Mouse (Mus musculus) neural tube, embryonic 13.5 days (tissue): ENCODE data around the gene Pole4. TPM values are rescaled to one million over a fixed set of nuclear protein-coding genes. Genes with fewer than 3 reads are reported as not detected.

ENCODE experiments used
- ATAC-seq: fragments of 200-750 bp; cut with Nextera tagmentation; 2 replicates; pipeline ENCODE4 v1.8.0; 2017; ENCODE audit warnings: low read depth, mild to moderate bottlenecking, moderate TSS enrichment, moderate library complexity
- H3K27ac ChIP-seq: fragments of 300-500 bp; sonication (generic); replicated peaks from 2 replicates; pipeline ENCODE4 v1.5.1; 2015; ENCODE audit warnings: moderate library complexity, mild to moderate bottlenecking, inconsistent platforms
- H3K27me3 ChIP-seq: fragments of 300-500 bp; sonication (generic); 2 replicates; pipeline ENCODE4 v1.6.1; 2015; ENCODE audit warnings: mild to moderate bottlenecking, inconsistent platforms
- H3K36me3 ChIP-seq: fragments of 300-500 bp; sonication (generic); 2 replicates; pipeline ENCODE4 v1.6.1; 2015; ENCODE audit warnings: mild to moderate bottlenecking, inconsistent platforms
- H3K4me1 ChIP-seq: fragments of 300-500 bp; sonication (generic); replicated peaks from 2 replicates; pipeline ENCODE4 v1.6.1; 2015; ENCODE audit warnings: inconsistent platforms
- H3K4me2 ChIP-seq: fragments of 300-500 bp; sonication (generic); 2 replicates; pipeline ENCODE4 v1.6.1; 2015; ENCODE audit warnings: inconsistent platforms, mild to moderate bottlenecking, moderate library complexity
- H3K4me3 ChIP-seq: fragments of 300-500 bp; sonication (generic); 2 replicates; pipeline ENCODE4 v1.5.1; 2015; ENCODE audit warnings: mild to moderate bottlenecking, inconsistent platforms
- H3K9ac ChIP-seq: fragments of 300-500 bp; sonication (generic); 2 replicates; pipeline ENCODE4 v1.6.1; 2015; ENCODE audit warnings: moderate library complexity, mild to moderate bottlenecking, inconsistent platforms
- H3K9me3 ChIP-seq: fragments of 300-500 bp; sonication (generic); 2 replicates; pipeline ENCODE4 v1.6.1; 2016; ENCODE audit warnings: inconsistent platforms
- WGBS: fragments of 180-500 bp; shearing (Covaris S2); methylation state at CpG from one replicate; pipeline ENCODE4 v1.1.7; 2015; 5-methylcytosine and 5-hydroxymethylcytosine counted together
- polyA plus RNA-seq: library from polyadenylated mRNA; unstranded; fragments of >200 nt; fragmentation: Nextera tagmentation; extraction: Ambion mirVana; gene quantifications from 2 replicates; pipeline ENCODE4 v1.2.1, GENCODE M21; 2015

Gene Pole4
- polyA plus RNA-seq = 121 and 127 TPM in 2 replicates

- Histone ChIP-seq H3K9me3 (no peaks in the 10 kb centered on the region), H3K4me3 (no peak within 1 kb of the TSS), H3K27me3 (no peaks in the 10 kb centered on the region), H3K4me1 (peaks cover 2% of the 10 kb centered on the region), H3K4me2 (no peak within 1 kb of the TSS), H3K9ac (no peak within 1 kb of the TSS), H3K27ac (no peak within 1 kb of the TSS), H3K36me3 (no peaks in the 10 kb centered on the region)
- 80% methylated on average over 5 of the region's 5 CpGs for WGBS
- no peak for ATAC-seq
These were observed at the start of gene Pole4 for GRCm38 (mm10) chr6:82705221-82705620. Gene Pole4 (minus strand): TSS chr6:82705365.

- Histone ChIP-seq H3K4me3 (no peak overlapping the region), H3K4me1 (0 out of 2 replicates have a peak, but pooled peaks cover 3% of the 10 kb centered on the region), H3K27ac (no peak overlapping the region), H3K36me3 (no peaks in the 10 kb centered on the region), H3K27me3 (no peaks in the 10 kb centered on the region), H3K9me3 (no peaks in the 10 kb centered on the region), H3K9ac (no peak overlapping the region), H3K4me2 (no peak overlapping the region)
- no peak for ATAC-seq
- 92% methylated on average over 6 of the region's 6 CpGs for WGBS
These were observed 49.6 kb upstream of the Pole4 start for GRCm38 (mm10) chr6:82754769-82755168.

- Histone ChIP-seq H3K9me3 (no peaks in the 10 kb centered on the region), H3K9ac (no peak overlapping the region), H3K4me1 (0 out of 2 replicates have a peak, but pooled peaks cover 3% of the 10 kb centered on the region), H3K4me3 (no peak overlapping the region), H3K4me2 (no peak overlapping the region), H3K27ac (no peak overlapping the region), H3K36me3 (no peaks in the 10 kb centered on the region), H3K27me3 (no peaks in the 10 kb centered on the region)
- ATAC-seq = no peak
- 90% methylated on average over 14 of the region's 14 CpGs for WGBS
These were observed 48.6 kb upstream of the Pole4 start for GRCm38 (mm10) chr6:82753638-82754361.

- H3K36me3 ChIP-seq = no peaks in the 10 kb centered on the region
- H3K4me3 ChIP-seq = no peak overlapping the region
- no peaks in the 10 kb centered on the region for H3K9me3 ChIP-seq
- ATAC-seq = no peak
- H3K27ac ChIP-seq = no peak overlapping the region
- H3K27me3 ChIP-seq = no peaks in the 10 kb centered on the region
- H3K4me2 ChIP-seq = no peak overlapping the region
- WGBS = 84% methylated on average over 11 of the region's 11 CpGs
- H3K9ac ChIP-seq = no peak overlapping the region
- 0 out of 2 replicates have a peak, but pooled peaks cover 3% of the 10 kb centered on the region for H3K4me1 ChIP-seq
These were observed 47.9 kb upstream of the Pole4 start for GRCm38 (mm10) chr6:82753061-82753460.

- no peak for ATAC-seq
- Histone ChIP-seq H3K4me3 (no peak overlapping the region), H3K27me3 (no peaks in the 10 kb centered on the region), H3K9ac (no peak overlapping the region), H3K4me2 (no peak overlapping the region), H3K27ac (no peak overlapping the region), H3K9me3 (no peaks in the 10 kb centered on the region), H3K36me3 (no peaks in the 10 kb centered on the region), H3K4me1 (0 out of 2 replicates have a peak, but pooled peaks cover under 1% of the 10 kb centered on the region)
- 96% methylated on average over 7 of the region's 7 CpGs for WGBS
These were observed 46.6 kb upstream of the Pole4 start for GRCm38 (mm10) chr6:82751791-82752190.

GRCm38 (mm10) chr6:82751031-82751430, 45.9 kb upstream of the Pole4 start:
- H3K9ac ChIP-seq = no peak overlapping the region
- H3K27me3 ChIP-seq = no peaks in the 10 kb centered on the region
- no peaks in the 10 kb centered on the region for H3K4me1 ChIP-seq
- WGBS = 92% methylated on average over 11 of the region's 11 CpGs
- H3K9me3 ChIP-seq = no peaks in the 10 kb centered on the region
- no peak overlapping the region for H3K27ac ChIP-seq
- no peak overlapping the region for H3K4me3 ChIP-seq
- no peaks in the 10 kb centered on the region for H3K36me3 ChIP-seq
- ATAC-seq = no peak
- H3K4me2 ChIP-seq = no peak overlapping the region

GRCm38 (mm10) chr6:82750063-82750462, 44.9 kb upstream of the Pole4 start:
- Histone ChIP-seq H3K36me3 (no peaks in the 10 kb centered on the region), H3K27ac (no peak overlapping the region), H3K9me3 (no peaks in the 10 kb centered on the region), H3K4me2 (no peak overlapping the region), H3K9ac (no peak overlapping the region), H3K4me3 (no peak overlapping the region), H3K4me1 (no peaks in the 10 kb centered on the region), H3K27me3 (no peaks in the 10 kb centered on the region)
- ATAC-seq = no peak
- WGBS = 63% methylated on average over 2 of the region's 2 CpGs

- H3K9me3 ChIP-seq = no peaks in the 10 kb centered on the region
- no peak overlapping the region for H3K27ac ChIP-seq
- H3K27me3 ChIP-seq = no peaks in the 10 kb centered on the region
- H3K9ac ChIP-seq = no peak overlapping the region
- no peak overlapping the region for H3K4me2 ChIP-seq
- H3K36me3 ChIP-seq = no peaks in the 10 kb centered on the region; the same call in 1 of the 2 replicates
- H3K4me3 ChIP-seq = no peak overlapping the region
- H3K4me1 ChIP-seq = no peaks in the 10 kb centered on the region
- ATAC-seq = no peak
- 92% methylated on average over 9 of the region's 9 CpGs for WGBS
These were observed 43.0 kb upstream of the Pole4 start for GRCm38 (mm10) chr6:82748106-82748672.

- 73% methylated on average over 5 of the region's 5 CpGs for WGBS
- Histone ChIP-seq H3K4me3 (no peak overlapping the region), H3K27ac (no peak overlapping the region), H3K36me3 (no peaks in the 10 kb centered on the region; the same call in 1 of the 2 replicates), H3K4me1 (no peaks in the 10 kb centered on the region), H3K9ac (no peak overlapping the region), H3K4me2 (no peak overlapping the region), H3K27me3 (no peaks in the 10 kb centered on the region), H3K9me3 (no peaks in the 10 kb centered on the region)
- no peak for ATAC-seq
These were observed 41.9 kb upstream of the Pole4 start for GRCm38 (mm10) chr6:82747085-82747484.

GRCm38 (mm10) chr6:82744553-82744952, 39.4 kb upstream of the Pole4 start:
- H3K36me3 ChIP-seq = no peaks in the 10 kb centered on the region; the same call in 1 of the 2 replicates
- ATAC-seq = no peak
- H3K4me2 ChIP-seq = no peak overlapping the region
- H3K27me3 ChIP-seq = no peaks in the 10 kb centered on the region
- no peak overlapping the region for H3K9ac ChIP-seq
- H3K4me1 ChIP-seq = peaks cover 3% of the 10 kb centered on the region
- 94% methylated on average over 9 of the region's 9 CpGs for WGBS
- H3K27ac ChIP-seq = no peak overlapping the region
- no peak overlapping the region for H3K4me3 ChIP-seq
- H3K9me3 ChIP-seq = no peaks in the 10 kb centered on the region

- no peaks in the 10 kb centered on the region for H3K9me3 ChIP-seq
- no peak overlapping the region for H3K4me3 ChIP-seq
- H3K4me1 ChIP-seq = peaks cover 3% of the 10 kb centered on the region
- no peaks in the 10 kb centered on the region; the same call in 1 of the 2 replicates for H3K36me3 ChIP-seq
- H3K27ac ChIP-seq = no peak overlapping the region
- WGBS = 79% methylated on average over 5 of the region's 5 CpGs
- no peak overlapping the region for H3K9ac ChIP-seq
- no peaks in the 10 kb centered on the region for H3K27me3 ChIP-seq
- H3K4me2 ChIP-seq = no peak overlapping the region
- no peak for ATAC-seq
These were observed 36.3 kb upstream of the Pole4 start for GRCm38 (mm10) chr6:82741518-82741880.

- WGBS = 84% methylated on average over 8 of the region's 8 CpGs
- Histone ChIP-seq H3K9ac (no peak overlapping the region), H3K4me1 (peaks cover 3% of the 10 kb centered on the region), H3K4me2 (no peak overlapping the region), H3K27me3 (no peaks in the 10 kb centered on the region), H3K27ac (no peak overlapping the region), H3K4me3 (no peak overlapping the region), H3K36me3 (no peaks in the 10 kb centered on the region; the same call in 1 of the 2 replicates), H3K9me3 (no peaks in the 10 kb centered on the region)
- ATAC-seq = no peak
These were observed 35.8 kb upstream of the Pole4 start for GRCm38 (mm10) chr6:82740868-82741517.
